Mouse (Mus musculus) hindbrain, postnatal 0 days (tissue): ENCODE measurements at regions not wholly inside any gene's neighbourhood (a gene's known extent, or its start where the extent isn't known, plus 50 kb on each side); places are given as distances from the start of the nearest gene placed in this dataset.
"Not testable (repeated sequence)": the region's sequence is repeated elsewhere in the genome, so short reads cannot be mapped to it uniquely, and the experiment has no call there.

Experiments used
- ATAC-seq: fragments of 200-750 bp; cut with Nextera tagmentation; 2 replicates; pipeline ENCODE4 v1.8.0; 2017; ENCODE audit warnings: mild to moderate bottlenecking, moderate TSS enrichment, moderate library complexity
- DNase-seq: peaks from one replicate; pipeline ENCODE4 v3.0.0-alpha.2; 2015; ENCODE audit warnings: low spot score
- H3K27ac ChIP-seq: fragments of 300-500 bp; sonication (generic); 2 replicates; pipeline ENCODE4 v1.5.1; 2014; ENCODE audit warnings: mild to moderate bottlenecking
- H3K27me3 ChIP-seq: fragments of 300-500 bp; sonication (generic); 2 replicates; pipeline ENCODE4 v1.6.1; 2014; ENCODE audit warnings: low read length, mixed read lengths; ENCODE audit not compliant: insufficient read depth
- H3K36me3 ChIP-seq: fragments of 300-500 bp; sonication (generic); 2 replicates; pipeline ENCODE4 v1.6.1; 2014; ENCODE audit warnings: low read length, mixed read lengths; ENCODE audit not compliant: insufficient read depth
- H3K4me1 ChIP-seq: fragments of 300-500 bp; sonication (generic); 2 replicates; pipeline ENCODE4 v1.6.1; 2014; ENCODE audit warnings: antibody characterized with exemption, low read length, mixed read lengths; ENCODE audit not compliant: insufficient read depth
- H3K4me2 ChIP-seq: fragments of 300-500 bp; sonication (generic); 2 replicates; pipeline ENCODE4 v1.6.1; 2014; ENCODE audit warnings: low read depth, mild to moderate bottlenecking, low read length, moderate library complexity, mixed read lengths
- H3K4me3 ChIP-seq: fragments of 300-500 bp; sonication (generic); 2 replicates; pipeline ENCODE4 v1.5.1; 2014; ENCODE audit warnings: low read length
- H3K9ac ChIP-seq: fragments of 300-500 bp; sonication (generic); replicated peaks from 2 replicates; pipeline ENCODE4 v1.6.1; 2014; ENCODE audit warnings: mild to moderate bottlenecking, low read length, moderate library complexity, mixed read lengths
- H3K9me3 ChIP-seq: fragments of 300-500 bp; sonication (generic); 2 replicates; pipeline ENCODE4 v1.6.1; 2016; ENCODE audit warnings: low read length, mixed read lengths
- CTCF ChIP-seq: IDR thresholded peaks from 2 replicates; pipeline ENCODE4 v1.5.1; 2016; ENCODE audit warnings: antibody characterized with exemption, control low read depth, low read depth
- WGBS: fragments of 180-500 bp; shearing (Covaris S2); extraction: QIAGEN DNeasy Blood & Tissue Kit; methylation state at CpG from one replicate; pipeline ENCODE4 v1.1.7; 2014; 5-methylcytosine and 5-hydroxymethylcytosine counted together

GRCm38 (mm10) chr16:31543499-31544170, 119.6 kb upstream of the Dlg1 start:
- no peak for TF ChIP-seq CTCF

DNA sequence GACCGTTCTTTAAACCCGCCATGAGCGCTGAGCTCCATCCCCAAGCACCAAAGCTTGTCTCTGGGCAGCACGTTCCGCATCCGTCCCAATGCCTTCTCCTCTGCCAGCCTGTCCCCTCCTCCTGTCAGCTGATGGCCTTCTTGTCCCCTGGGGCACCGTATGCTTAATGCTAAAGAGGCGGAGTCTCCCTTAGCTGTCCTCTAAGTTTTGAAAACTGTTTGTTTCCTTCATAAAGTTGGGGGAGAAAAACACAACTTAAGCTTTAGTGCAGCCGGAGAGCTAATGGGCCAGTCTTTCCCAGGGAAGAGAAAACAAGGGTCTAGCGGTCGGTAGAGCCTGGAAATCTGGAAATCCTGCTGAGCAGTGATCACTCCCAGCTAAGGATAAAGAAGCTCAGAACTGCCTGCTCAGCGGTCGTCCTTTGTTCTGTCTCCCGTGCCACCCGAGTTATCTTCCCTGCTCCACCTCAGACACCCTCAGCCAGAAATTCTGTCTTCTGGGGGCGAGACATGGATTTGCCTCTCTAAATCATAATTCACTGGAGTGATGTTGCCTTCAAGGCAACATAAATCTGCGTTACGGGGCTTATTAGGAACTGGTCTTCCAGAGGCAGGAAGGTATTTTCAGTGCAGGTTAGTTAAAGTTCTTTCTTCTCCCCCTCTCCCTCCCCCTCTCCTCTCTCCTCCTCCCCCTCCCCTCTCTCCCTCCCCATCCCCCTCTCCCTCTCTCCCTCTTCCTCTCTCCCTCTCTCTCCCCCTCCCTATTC, 117.0 kb upstream of the Dlg1 start:
- Histone ChIP-seq H3K9ac (0 out of 2 replicates have a peak overlapping the region, but pooled peaks have one; percentile 18), H3K27ac (no peak overlapping the region), H3K27me3 (0 out of 2 replicates have a peak, but pooled peaks cover 4% of the 10 kb centered on the region), H3K4me1 (0 out of 2 replicates have a peak, but pooled peaks cover 14% of the 10 kb centered on the region), H3K4me2 (peak overlapping the region; percentile 51), H3K4me3 (peak overlapping the region; percentile 4; the same call in 1 of the 2 replicates), H3K9me3 (no peaks in the 10 kb centered on the region), H3K36me3 (no peaks in the 10 kb centered on the region)
- 3% methylated on average over 18 of the region's 18 CpGs for WGBS
- DNase-seq, result peak; percentile 36
- peak; percentile 62; the same call in 1 of the 2 replicates for ATAC-seq
- no peak for TF ChIP-seq CTCF

More at GRCm38 (mm10) chr16:31543499-31544170, 119.6 kb upstream of the Dlg1 start:
- DNase-seq (no peak), ATAC-seq (no peak)
- Histone ChIP-seq H3K4me3 (no peak overlapping the region), H3K9me3 (no peaks in the 10 kb centered on the region), H3K4me2 (no peak overlapping the region), H3K9ac (no peak overlapping the region), H3K27me3 (0 out of 2 replicates have a peak, but pooled peaks cover 4% of the 10 kb centered on the region), H3K36me3 (no peaks in the 10 kb centered on the region), H3K4me1 (0 out of 2 replicates have a peak, but pooled peaks cover 14% of the 10 kb centered on the region), H3K27ac (no peak overlapping the region)
- whole genome bisulfite sequencing, result 73% methylated on average over 10 of the region's 10 CpGs

DNA sequence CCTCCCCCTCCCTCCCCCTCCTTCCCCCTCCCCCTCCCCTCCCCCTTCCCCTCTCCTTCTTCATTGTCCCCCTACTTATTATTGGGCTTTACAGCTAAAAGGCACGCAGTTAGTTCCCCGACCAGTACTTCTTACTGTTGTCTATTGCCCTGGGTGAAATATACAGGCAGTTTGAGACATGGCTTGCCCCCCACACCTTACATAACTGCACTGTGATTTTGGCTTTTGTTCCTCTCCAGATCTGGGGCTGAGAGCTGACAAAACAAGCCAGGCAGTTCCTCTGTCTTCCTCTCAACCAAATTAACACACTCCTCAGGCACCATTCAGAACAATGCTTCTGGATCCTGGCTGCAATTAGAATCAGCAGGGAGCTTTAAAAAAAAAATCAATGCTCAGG, 116.4 kb upstream of the Dlg1 start:
- ATAC-seq, result no peak
- WGBS, result 0% methylated on average over 2 of the region's 2 CpGs
- Histone ChIP-seq H3K9me3 (no peaks in the 10 kb centered on the region), H3K4me3 (no peak overlapping the region), H3K9ac (no peak overlapping the region), H3K4me2 (no peak overlapping the region), H3K27ac (no peak overlapping the region), H3K4me1 (0 out of 2 replicates have a peak, but pooled peaks cover 14% of the 10 kb centered on the region), H3K27me3 (0 out of 2 replicates have a peak, but pooled peaks cover 4% of the 10 kb centered on the region), H3K36me3 (no peaks in the 10 kb centered on the region)
- DNase-seq, result peak; percentile 42
- TF ChIP-seq CTCF, result no peak

DNA sequence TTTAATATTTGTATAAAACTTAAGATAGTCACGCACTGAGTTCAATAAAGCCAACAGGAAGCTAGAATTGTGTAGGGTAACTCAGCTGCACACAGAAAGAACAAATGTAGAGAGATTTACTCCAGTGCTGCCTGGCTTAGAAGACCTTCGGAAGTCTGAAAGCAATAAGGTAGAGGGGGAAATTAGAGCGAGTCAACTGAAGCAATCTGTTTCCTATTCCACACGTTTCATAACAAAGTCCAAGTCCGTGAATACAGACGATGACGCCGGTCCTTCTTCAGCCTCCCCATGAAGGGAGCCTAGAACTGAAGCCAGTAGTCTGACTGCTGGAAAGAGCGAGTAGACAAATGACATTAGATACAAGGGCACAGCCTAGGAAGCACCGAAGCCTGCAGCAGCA, 115.9 kb upstream of the Dlg1 start:
- Histone ChIP-seq H3K27me3 (0 out of 2 replicates have a peak, but pooled peaks cover 4% of the 10 kb centered on the region), H3K4me2 (no peak overlapping the region), H3K9ac (no peak overlapping the region), H3K4me3 (no peak overlapping the region), H3K4me1 (0 out of 2 replicates have a peak, but pooled peaks cover 14% of the 10 kb centered on the region), H3K9me3 (no peaks in the 10 kb centered on the region), H3K36me3 (no peaks in the 10 kb centered on the region), H3K27ac (no peak overlapping the region)
- DNase-seq (no peak), ATAC-seq (no peak)
- 26% methylated on average over 10 of the region's 10 CpGs for WGBS
- TF ChIP-seq CTCF, result no peak

GRCm38 (mm10) chr16:31549975-31550374, 113.3 kb upstream of the Dlg1 start:
- ATAC-seq (no peak), DNase-seq (no peak)
- Histone ChIP-seq H3K27me3 (no peaks in the 10 kb centered on the region), H3K4me3 (no peak overlapping the region), H3K4me1 (0 out of 2 replicates have a peak, but pooled peaks cover 14% of the 10 kb centered on the region), H3K9me3 (no peaks in the 10 kb centered on the region), H3K36me3 (no peaks in the 10 kb centered on the region), H3K27ac (no peak overlapping the region), H3K9ac (no peak overlapping the region), H3K4me2 (no peak overlapping the region)
- TF ChIP-seq CTCF, result no peak
- WGBS, result 84% methylated on average over 5 of the region's 5 CpGs

- not testable (repeated sequence) for H3K9me3 ChIP-seq, H3K9ac ChIP-seq, H3K4me2 ChIP-seq, H3K4me1 ChIP-seq, H3K27ac ChIP-seq, ATAC-seq, H3K36me3 ChIP-seq, H3K4me3 ChIP-seq, DNase-seq, H3K27me3 ChIP-seq
- 90% methylated on average over 2 of the region's 2 CpGs for WGBS
Measured at GRCm38 (mm10) chr16:31550539-31550938, 112.7 kb upstream of the Dlg1 start.
